Mouse (Mus musculus) layer of hippocampus, adult 2 months (tissue): ENCODE results near the gene Olfr744. TPM values are rescaled to one million over a fixed set of nuclear protein-coding genes. Genes with fewer than 3 reads are reported as not detected.
"Not testable (repeated sequence)": the region's sequence is repeated elsewhere in the genome, so short reads cannot be mapped to it uniquely, and the experiment has no call there.

ENCODE experiments used
- DNase-seq, 2 experiments: peaks; one replicate each; pipeline ENCODE4 v3.0.0; 2022; ENCODE audit warnings: low spot score in 2 of 2
- H3K27ac ChIP-seq: fragments of 200-600 bp; 2 replicates; pipeline ENCODE4 v1.8.1; 2022
- H3K4me3 ChIP-seq: fragments of 200-600 bp; 2 replicates; pipeline ENCODE4 v1.8.1; 2022; ENCODE audit warnings: mild to moderate bottlenecking
- CTCF ChIP-seq: fragments of 200-600 bp; conservative IDR thresholded peaks from 2 replicates; pipeline ENCODE4 v1.8.1; 2022; ENCODE audit warnings: antibody characterized with exemption, mild to moderate bottlenecking, moderate library complexity
- long read RNA-seq, 2 experiments: library from polyadenylated mRNA; stranded (forward); transcript quantifications; one replicate each; pipeline ENCODE4 v2.0.0; 2021; ENCODE audit warnings: borderline mapping rate in 2 of 2
- total RNA-seq, 2 experiments: library from RNA; stranded (reverse); gene quantifications; 2 replicates each; pipeline ENCODE4 v1.2.3; 2021

Olfr744 gene
- not detected for total RNA-seq
- long read RNA-seq, experiment 1 = 0 reads
- long read RNA-seq, experiment 2 = 0 reads

DNA sequence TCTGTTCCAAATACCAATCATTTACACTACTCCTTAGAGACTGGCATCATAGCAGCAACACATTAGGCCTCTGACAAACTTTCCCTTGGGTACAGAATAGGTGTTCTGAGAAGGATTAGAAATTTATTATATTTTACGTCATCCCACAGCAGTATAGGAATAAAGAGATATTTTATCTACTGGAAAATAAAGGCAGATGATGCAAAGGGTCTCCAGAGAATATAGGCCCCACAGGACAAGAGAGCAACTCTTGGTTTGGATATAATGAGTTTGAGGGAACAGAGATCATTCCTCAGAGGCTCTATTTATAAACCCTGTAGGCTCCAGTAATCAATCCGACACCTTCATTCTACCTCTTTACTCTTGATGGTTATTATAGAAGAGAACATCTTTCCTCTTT lies at the start of gene Olfr744:
Olfr744 (plus strand) TSS at position 301 of the 400 bp plus-strand sequence.
- TF ChIP-seq CTCF = no peak
- DNase-seq = no peak
- Histone ChIP-seq H3K27ac (no peak within 1 kb of the TSS), H3K4me3 (no peak within 1 kb of the TSS)

- H3K27ac ChIP-seq, DNase-seq, H3K4me3 ChIP-seq: not testable (repeated sequence)
Measured at GRCm38 (mm10) chr14:50573056-50573455, 41.6 kb upstream of the Olfr744 start.

DNA sequence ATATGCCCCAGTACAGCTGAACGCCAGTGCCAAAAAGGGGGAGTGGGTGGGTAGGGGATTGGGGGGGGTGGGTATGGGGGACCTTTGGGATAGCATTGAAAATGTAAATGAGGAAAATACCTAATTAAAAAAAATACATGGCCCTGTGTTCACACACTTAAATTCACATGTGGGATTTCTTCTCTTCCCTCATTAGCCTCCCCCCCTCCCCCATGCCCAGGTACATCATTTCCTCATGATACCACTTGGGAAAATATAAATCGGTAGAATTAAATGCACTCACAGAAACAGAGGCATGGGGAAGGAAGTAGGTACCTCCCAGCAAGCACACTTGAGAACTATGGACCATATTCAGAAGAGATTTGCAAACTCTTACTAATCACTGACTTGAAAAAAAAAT lies 24.4 kb downstream of the Olfr744 start, which contains the start of gene Olfr745:
Olfr745 (plus strand) TSS at position 301 of the 400 bp plus-strand sequence.
- no peak for TF ChIP-seq CTCF
- DNase-seq = no peak
- no peak within 1 kb of the TSS for H3K27ac ChIP-seq
- no peak within 1 kb of the TSS for H3K4me3 ChIP-seq

DNA sequence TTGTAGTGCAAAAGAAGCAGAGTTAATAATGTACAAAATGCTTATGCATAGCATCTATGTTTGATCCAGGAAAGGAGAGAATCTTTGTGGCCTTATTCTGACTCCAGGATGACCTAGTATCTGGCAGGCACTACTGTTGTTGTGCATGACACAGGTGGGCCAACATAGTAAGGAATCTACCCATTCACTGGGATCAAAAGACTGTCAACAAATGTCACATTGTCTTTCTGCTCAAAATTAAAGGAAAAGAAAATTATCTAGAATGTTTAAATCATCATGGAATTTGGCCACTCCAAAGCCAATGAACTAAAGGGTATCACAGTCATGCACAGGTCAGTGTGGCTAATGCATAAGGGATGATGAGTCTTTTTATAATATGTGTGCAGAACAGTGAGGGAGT lies 32.1 kb downstream of the Olfr744 start, which contains the start of gene Olfr746:
Olfr746 (plus strand) TSS at position 301 of the 400 bp plus-strand sequence.
- TF ChIP-seq CTCF = no peak
- DNase-seq = no peak
- Histone ChIP-seq H3K4me3 (no peak within 1 kb of the TSS), H3K27ac (no peak within 1 kb of the TSS)

Other genes with a start within 250 kb of the Olfr744 start
- gene Olfr736, start 233.7 kb upstream of the Olfr744 start, total RNA-seq = not detected
- not detected for gene Olfr738, start 207.3 kb upstream of the Olfr744 start, total RNA-seq
- gene Olfr739, start 196.3 kb upstream of the Olfr744 start, total RNA-seq = not detected
- not detected for gene Olfr740, start 169.3 kb upstream of the Olfr744 start, total RNA-seq
- gene Olfr741, start 142.1 kb upstream of the Olfr744 start, total RNA-seq = not detected
- not detected for gene Olfr742, start 111.3 kb upstream of the Olfr744 start, total RNA-seq
- not detected for gene Olfr743, start 93.0 kb upstream of the Olfr744 start, total RNA-seq
- gene Olfr745, start 24.5 kb downstream of the Olfr744 start, total RNA-seq = not detected
- gene Olfr746, start 32.2 kb downstream of the Olfr744 start, total RNA-seq = not detected
- gene Olfr747, start 78.3 kb downstream of the Olfr744 start, total RNA-seq = not detected
- not detected for gene Olfr748, start 92.5 kb downstream of the Olfr744 start, total RNA-seq
- gene Olfr749, start 130.2 kb downstream of the Olfr744 start, total RNA-seq = not detected
- 10 to 100 TPM; 67.0 to 69.7 TPM for gene Ttc5, start 170.6 kb downstream of the Olfr744 start, total RNA-seq
- gene Ccnb1ip1, start 192.9 kb downstream of the Olfr744 start, total RNA-seq = not detected
- 10 to 100 TPM; 27.5 to 31.9 TPM for gene Parp2, start 193.0 kb downstream of the Olfr744 start, total RNA-seq